Mouse (Mus musculus) midbrain, embryonic 11.5 days (tissue): ENCODE data around the gene Rabep2. TPM values are rescaled to one million over a fixed set of nuclear protein-coding genes. Genes with fewer than 3 reads are reported as not detected.

ENCODE experiments used
- ATAC-seq: fragments of 200-750 bp; cut with Nextera tagmentation; 2 replicates; pipeline ENCODE4 v1.8.0; 2017; ENCODE audit warnings: moderate TSS enrichment, moderate library complexity; ENCODE audit not compliant: low FRiP score
- DNase-seq: peaks from one replicate; pipeline ENCODE4 v3.0.0; 2015; ENCODE audit warnings: low spot score; ENCODE audit errors: missing footprints
- H3K27ac ChIP-seq: fragments of 300-500 bp; sonication (generic); 2 replicates; pipeline ENCODE4 v1.5.1; 2014; ENCODE audit warnings: low read depth, low read length
- H3K27me3 ChIP-seq: fragments of 300-500 bp; sonication (generic); 2 replicates; pipeline ENCODE4 v1.6.1; 2014; ENCODE audit warnings: mild to moderate bottlenecking, low read length, moderate library complexity, mixed read lengths; ENCODE audit not compliant: control insufficient read depth, insufficient read depth
- H3K36me3 ChIP-seq: fragments of 300-500 bp; sonication (generic); 2 replicates; pipeline ENCODE4 v1.6.1; 2014; ENCODE audit warnings: mild to moderate bottlenecking, low read length, moderate library complexity, mixed read lengths; ENCODE audit not compliant: control insufficient read depth, insufficient read depth
- H3K4me1 ChIP-seq: fragments of 300-500 bp; sonication (generic); 2 replicates; pipeline ENCODE4 v1.6.1; 2014; ENCODE audit warnings: low read length; ENCODE audit not compliant: control insufficient read depth, insufficient read depth
- H3K4me2 ChIP-seq: fragments of 300-500 bp; sonication (generic); 2 replicates; pipeline ENCODE4 v1.6.1; 2014; ENCODE audit warnings: mild to moderate bottlenecking, moderate library complexity
- H3K4me3 ChIP-seq: fragments of 300-500 bp; sonication (generic); 2 replicates; pipeline ENCODE4 v1.5.1; 2014; ENCODE audit warnings: low read depth, low read length
- H3K9ac ChIP-seq: fragments of 300-500 bp; sonication (generic); 2 replicates; pipeline ENCODE4 v1.6.1; 2014; ENCODE audit warnings: low read length
- H3K9me3 ChIP-seq: fragments of 300-500 bp; sonication (generic); 2 replicates; pipeline ENCODE4 v1.6.1; 2016; ENCODE audit warnings: low read length; ENCODE audit not compliant: control insufficient read depth
- WGBS: fragments of 180-500 bp; shearing (Covaris S2); extraction: QIAGEN DNeasy Blood & Tissue Kit; methylation state at CpG from one replicate; pipeline ENCODE4 v1.1.7; 2014; 5-methylcytosine and 5-hydroxymethylcytosine counted together
- polyA plus RNA-seq: library from polyadenylated mRNA; unstranded; fragments of >200 nt; fragmentation: Nextera tagmentation; extraction: Ambion mirVana; gene quantifications from 2 replicates; pipeline ENCODE4 v1.2.1, GENCODE M21; 2014

Rabep2 gene
- polyA plus RNA-seq, 1 experiment from 2014 or later: 18.0 TPM

DNA sequence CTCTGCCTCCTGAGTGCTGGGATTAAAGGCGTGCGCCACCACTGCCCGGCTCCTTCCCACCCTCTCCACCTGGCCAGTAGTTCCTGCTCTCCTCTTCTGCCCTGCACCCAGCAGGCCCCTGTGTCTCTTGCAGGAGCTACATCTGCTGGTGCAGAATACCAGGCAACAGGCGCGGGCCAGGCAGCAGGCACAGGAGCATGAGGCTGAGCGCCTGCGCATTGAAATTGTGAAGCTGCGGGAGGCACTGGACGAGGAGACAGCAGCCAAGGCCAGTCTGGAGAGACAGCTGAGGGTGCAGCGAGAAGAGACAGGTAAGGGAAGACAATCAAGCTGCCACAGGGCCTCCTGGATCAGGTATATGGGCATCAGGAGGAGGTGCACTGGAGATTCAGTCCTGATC, 15.4 kb downstream of the Rabep2 start:
- ATAC-seq: no peak
- Histone ChIP-seq H3K36me3 (no peaks in the 10 kb centered on the region; the same call in 1 of the 2 replicates), H3K9ac (no peak overlapping the region), H3K4me1 (no peaks in the 10 kb centered on the region), H3K27me3 (no peaks in the 10 kb centered on the region), H3K4me3 (no peak overlapping the region), H3K27ac (no peak overlapping the region), H3K4me2 (no peak overlapping the region), H3K9me3 (no peaks in the 10 kb centered on the region)
- no peak for DNase-seq
- 91% methylated on average over 10 of the region's 10 CpGs for WGBS

DNA sequence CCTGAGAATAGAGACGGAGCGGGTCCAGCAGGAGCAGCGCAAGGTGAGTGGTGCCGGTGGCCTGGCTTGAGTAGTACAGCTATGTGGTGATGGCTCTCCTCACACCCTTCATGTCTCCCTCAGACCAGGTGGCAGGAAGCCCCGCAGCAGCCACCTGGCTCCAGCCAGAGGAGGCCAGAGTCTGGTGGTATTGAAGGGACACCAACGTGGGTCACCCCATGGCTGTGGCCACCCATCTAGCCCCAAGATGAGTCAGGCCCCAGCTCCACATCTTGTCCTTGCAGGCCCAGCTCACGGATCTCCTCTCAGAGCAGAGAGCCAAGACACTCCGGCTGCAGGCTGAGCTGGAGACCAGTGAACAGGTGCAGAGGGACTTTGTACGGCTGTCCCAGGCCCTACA, 16.0 kb downstream of the Rabep2 start:
- no peaks in the 10 kb centered on the region; the same call in 1 of the 2 replicates for H3K36me3 ChIP-seq
- H3K9ac ChIP-seq: no peak overlapping the region
- ATAC-seq (no peak), DNase-seq (no peak)
- no peaks in the 10 kb centered on the region for H3K9me3 ChIP-seq
- H3K4me1 ChIP-seq: no peaks in the 10 kb centered on the region
- H3K4me2 ChIP-seq: no peak overlapping the region
- WGBS: 93% methylated on average over 9 of the region's 9 CpGs
- H3K27me3 ChIP-seq: no peaks in the 10 kb centered on the region
- H3K27ac ChIP-seq: no peak overlapping the region
- H3K4me3 ChIP-seq: no peak overlapping the region

DNA sequence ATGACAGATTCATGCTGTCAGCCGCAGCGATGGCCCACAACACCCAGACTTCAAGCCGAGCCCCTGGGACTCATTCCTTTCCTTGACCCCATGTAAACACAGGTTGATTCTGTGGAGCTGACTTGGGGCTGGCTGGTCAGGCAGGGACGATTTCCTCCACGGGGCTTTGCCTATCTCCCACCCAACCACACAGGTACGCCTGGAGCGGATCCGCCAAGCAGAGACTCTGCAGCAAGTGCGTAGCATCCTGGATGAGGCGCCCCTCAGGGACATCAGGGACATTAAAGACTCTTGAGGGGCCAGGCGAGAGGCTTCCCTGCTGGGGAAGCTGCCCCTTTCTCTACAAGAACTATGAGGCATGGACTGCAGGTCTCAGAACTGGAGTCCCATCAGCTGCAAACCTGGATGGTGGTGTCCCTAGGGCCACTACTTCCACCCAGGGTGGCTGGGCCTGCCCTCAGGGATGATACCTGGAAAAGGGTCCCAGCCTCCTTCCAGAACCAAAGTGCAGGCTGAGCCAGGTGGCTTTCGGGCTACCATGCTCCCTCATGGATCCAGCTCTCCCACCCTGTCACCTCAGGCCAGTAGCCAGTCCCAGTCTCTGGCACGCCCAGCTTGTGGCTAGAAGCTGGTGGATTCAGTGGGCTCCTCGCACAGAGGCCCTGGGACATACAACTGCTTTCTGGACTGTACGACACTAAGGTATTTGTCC, 16.7 kb downstream of the Rabep2 start:
- H3K4me2 ChIP-seq: no peak overlapping the region
- H3K9me3 ChIP-seq: no peaks in the 10 kb centered on the region
- H3K27me3 ChIP-seq: no peaks in the 10 kb centered on the region
- no peaks in the 10 kb centered on the region for H3K4me1 ChIP-seq
- H3K9ac ChIP-seq: no peak overlapping the region
- no peaks in the 10 kb centered on the region; the same call in 1 of the 2 replicates for H3K36me3 ChIP-seq
- no peak for DNase-seq
- H3K27ac ChIP-seq: no peak overlapping the region
- 93% methylated on average over 15 of the region's 15 CpGs for WGBS
- ATAC-seq: no peak
- H3K4me3 ChIP-seq: no peak overlapping the region

- no peaks in the 10 kb centered on the region; the same call in 1 of the 2 replicates for H3K36me3 ChIP-seq
- no peak overlapping the region for H3K4me2 ChIP-seq
- no peak overlapping the region for H3K9ac ChIP-seq
- H3K4me3 ChIP-seq: no peak overlapping the region
- H3K4me1 ChIP-seq: no peaks in the 10 kb centered on the region
- WGBS: 92% methylated on average over 21 of the region's 21 CpGs
- ATAC-seq: no peak
- H3K27ac ChIP-seq: no peak overlapping the region
- DNase-seq: no peak
- no peaks in the 10 kb centered on the region for H3K9me3 ChIP-seq
- H3K27me3 ChIP-seq: no peaks in the 10 kb centered on the region
Measured at GRCm38 (mm10) chr7:126446217-126446616, 17.7 kb downstream of the Rabep2 start.

- Histone ChIP-seq H3K27me3 (no peaks in the 10 kb centered on the region), H3K4me3 (no peak overlapping the region), H3K36me3 (no peaks in the 10 kb centered on the region; the same call in 1 of the 2 replicates), H3K4me1 (no peaks in the 10 kb centered on the region), H3K27ac (no peak overlapping the region), H3K9me3 (no peaks in the 10 kb centered on the region), H3K9ac (no peak overlapping the region), H3K4me2 (no peak overlapping the region)
- no peak for ATAC-seq
- DNase-seq: no peak
- WGBS: 91% methylated on average over 19 of the region's 19 CpGs
Measured at GRCm38 (mm10) chr7:126448481-126448880, 19.9 kb downstream of the Rabep2 start.

DNA sequence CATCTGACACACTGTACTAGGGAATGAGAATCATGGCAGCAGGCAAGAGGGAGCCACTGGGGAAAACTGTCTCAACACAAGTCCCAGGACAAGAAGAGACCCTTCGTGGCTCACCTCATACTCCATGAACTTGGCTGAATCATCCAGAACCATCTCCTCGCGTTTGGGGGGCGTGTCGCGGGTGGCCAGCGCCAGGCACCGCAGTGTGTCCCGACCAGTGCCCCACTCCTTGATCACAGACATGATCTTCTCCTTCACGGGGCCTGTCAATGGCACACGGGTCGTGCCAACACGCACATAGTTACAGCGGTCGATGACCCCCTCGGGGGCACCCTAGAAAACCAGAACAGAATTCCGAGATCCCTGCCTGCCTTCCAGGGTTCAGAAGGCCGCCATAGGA, 21.4 kb downstream of the Rabep2 start:
- Histone ChIP-seq H3K27ac (no peak overlapping the region), H3K27me3 (no peaks in the 10 kb centered on the region), H3K9me3 (no peaks in the 10 kb centered on the region), H3K4me1 (no peaks in the 10 kb centered on the region), H3K4me2 (no peak overlapping the region), H3K36me3 (no peaks in the 10 kb centered on the region; the same call in 1 of the 2 replicates), H3K9ac (no peak overlapping the region), H3K4me3 (no peak overlapping the region)
- WGBS: 91% methylated on average over 18 of the region's 18 CpGs
- no peak for DNase-seq
- no peak for ATAC-seq

- ATAC-seq (no peak), DNase-seq (no peak)
- Histone ChIP-seq H3K9ac (no peak overlapping the region), H3K4me2 (no peak overlapping the region), H3K4me3 (no peak overlapping the region), H3K27me3 (no peaks in the 10 kb centered on the region), H3K36me3 (no peaks in the 10 kb centered on the region), H3K4me1 (no peaks in the 10 kb centered on the region), H3K9me3 (no peaks in the 10 kb centered on the region), H3K27ac (no peak overlapping the region)
- WGBS: 90% methylated on average over 6 of the region's 6 CpGs
Measured at GRCm38 (mm10) chr7:126450641-126451040, 22.1 kb downstream of the Rabep2 start.

DNA sequence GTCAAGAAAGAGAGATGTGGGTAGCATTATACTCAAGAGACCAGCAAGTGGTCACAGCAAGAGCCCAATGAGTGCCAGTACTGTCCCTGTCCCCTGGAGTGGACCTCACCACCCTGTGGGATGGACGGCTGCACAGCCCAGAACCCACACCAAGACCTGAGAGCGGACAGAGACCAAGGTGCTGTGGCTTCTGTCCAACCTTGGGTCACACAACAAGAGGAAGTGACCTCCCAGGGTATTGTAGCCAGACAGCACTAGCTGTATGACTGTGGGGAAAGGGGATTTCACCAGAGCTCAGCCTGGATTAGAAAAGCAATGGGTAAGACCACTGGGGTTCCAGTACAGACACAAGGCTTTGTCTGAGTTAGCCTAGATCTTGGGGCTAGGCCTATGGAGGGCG, 23.7 kb downstream of the Rabep2 start:
- no peak for ATAC-seq
- WGBS: 86% methylated on average over 3 of the region's 3 CpGs

GRCm38 (mm10) chr7:126453861-126454260, 25.3 kb downstream of the Rabep2 start:
- 86% methylated on average over 7 of the region's 7 CpGs for WGBS
- H3K27me3 ChIP-seq: no peaks in the 10 kb centered on the region
- H3K4me1 ChIP-seq: no peaks in the 10 kb centered on the region
- DNase-seq: no peak
- no peaks in the 10 kb centered on the region for H3K36me3 ChIP-seq
- no peak for ATAC-seq
- H3K9me3 ChIP-seq: no peaks in the 10 kb centered on the region
- no peak overlapping the region for H3K4me2 ChIP-seq
- no peak overlapping the region for H3K4me3 ChIP-seq
- no peak overlapping the region for H3K9ac ChIP-seq
- H3K27ac ChIP-seq: no peak overlapping the region

More for the DNA sequence above, 23.7 kb downstream of the Rabep2 start:
- Histone ChIP-seq H3K4me2 (no peak overlapping the region), H3K4me1 (no peaks in the 10 kb centered on the region), H3K36me3 (no peaks in the 10 kb centered on the region), H3K4me3 (no peak overlapping the region), H3K9ac (no peak overlapping the region), H3K9me3 (no peaks in the 10 kb centered on the region), H3K27me3 (no peaks in the 10 kb centered on the region), H3K27ac (no peak overlapping the region)
- no peak for DNase-seq
